Mouse (Mus musculus) CH12.LX (cell line): ENCODE data around the gene Best1. TPM values are rescaled to one million over a fixed set of nuclear protein-coding genes. Genes with fewer than 3 reads are reported as not detected.

Experiments used
- DNase-seq: peaks from one replicate; pipeline ENCODE4 v3.0.0-alpha.2; 2013; ENCODE audit errors: extremely low read depth
- H3K27ac ChIP-seq: 2 replicates; pipeline ENCODE4 v1.5.1; 2012; ENCODE audit warnings: low read depth, mild to moderate bottlenecking, control low read depth, moderate library complexity; ENCODE audit not compliant: insufficient read depth
- H3K27me3 ChIP-seq: replicated peaks from 2 replicates; pipeline ENCODE3; 2012; ENCODE audit warnings: inconsistent platforms
- H3K36me3 ChIP-seq, 2 experiments: replicated peaks in 1 of 2; 2 replicates each; pipeline versions ENCODE3 to v1.6.1; 2012; ENCODE audit warnings: inconsistent platforms in 1 of 2, low read length in 1 of 2, mild to moderate bottlenecking in 1 of 2, mixed read lengths in 1 of 2, moderate library complexity in 1 of 2; ENCODE audit not compliant: control insufficient read depth in 1 of 2, insufficient read depth in 1 of 2
- H3K4me1 ChIP-seq, 2 experiments: 2 replicates each; pipeline ENCODE4 v1.6.1; 2012; ENCODE audit warnings: inconsistent platforms in 1 of 2, moderate library complexity in 1 of 2; ENCODE audit not compliant: insufficient read depth in 2 of 2, control insufficient read depth in 1 of 2
- H3K4me2 ChIP-seq: 2 replicates; pipeline ENCODE4 v1.6.1; 2012; ENCODE audit warnings: low read depth, mild to moderate bottlenecking, control low read depth; ENCODE audit not compliant: poor library complexity, insufficient read depth, severe bottlenecking
- H3K4me3 ChIP-seq, 3 experiments: fragments of 150-350 bp in 1 of 3; sonication (generic) in 1 of 3; replicated peaks in 1 of 3; 2 replicates each; pipeline versions ENCODE3 to v1.5.1; 2011 to 2012; ENCODE audit warnings: low read depth in 2 of 3, low read length in 2 of 3, mild to moderate bottlenecking in 2 of 3, moderate library complexity in 2 of 3, control low read depth in 1 of 3, improper control_type of control experiment in 1 of 3, inconsistent platforms in 1 of 3, mixed read lengths in 1 of 3; ENCODE audit not compliant: poor library complexity in 1 of 3
- H3K79me2 ChIP-seq: replicated peaks from 2 replicates; pipeline ENCODE4 v1.6.1; 2012; ENCODE audit warnings: mild to moderate bottlenecking, moderate library complexity; ENCODE audit not compliant: control insufficient read depth, poor library complexity, insufficient read depth, severe bottlenecking; ENCODE audit errors: extremely low read depth
- H3K9ac ChIP-seq: 2 replicates; pipeline ENCODE4 v1.6.1; 2012; ENCODE audit warnings: low read depth, mild to moderate bottlenecking, control low read depth, moderate library complexity; ENCODE audit not compliant: insufficient read depth
- H3K9me3 ChIP-seq: replicated peaks from 2 replicates; pipeline ENCODE3; 2012; ENCODE audit warnings: low read length, inconsistent platforms, mixed read lengths
- ETS1 ChIP-seq: conservative IDR thresholded peaks from 2 replicates; pipeline ENCODE4 v1.6.1; 2012; ENCODE audit warnings: low read depth, mild to moderate bottlenecking, inconsistent platforms, low read length, improper control_type of control experiment, moderate library complexity
- JUN ChIP-seq: IDR thresholded peaks from 2 replicates; pipeline ENCODE4 v1.6.1; 2011; ENCODE audit warnings: low read depth, mild to moderate bottlenecking, low read length, improper control_type of control experiment, moderate library complexity; ENCODE audit not compliant: insufficient read depth
- KAT2A ChIP-seq: IDR thresholded peaks from 2 replicates; pipeline ENCODE4 v1.6.1; 2012; ENCODE audit warnings: low read length, improper control_type of control experiment, inconsistent platforms; ENCODE audit not compliant: insufficient replicate concordance
- MAX ChIP-seq: IDR thresholded peaks from 2 replicates; pipeline ENCODE4 v1.6.1; 2011; ENCODE audit warnings: low read length, improper control_type of control experiment
- MAZ ChIP-seq: IDR thresholded peaks from 2 replicates; pipeline ENCODE4 v1.6.1; 2012; ENCODE audit warnings: low read depth, mild to moderate bottlenecking, inconsistent platforms, low read length, improper control_type of control experiment, moderate library complexity
- MYC ChIP-seq: IDR thresholded peaks from 2 replicates; pipeline ENCODE4 v1.6.1; 2011; ENCODE audit warnings: low read depth, mild to moderate bottlenecking, improper control_type of control experiment, low read length
- NELFE ChIP-seq: IDR thresholded peaks from 2 replicates; pipeline ENCODE4 v1.6.1; 2011; ENCODE audit warnings: low read depth, low read length, improper control_type of control experiment
- PAX5 ChIP-seq: IDR thresholded peaks from 2 replicates; pipeline ENCODE4 v1.6.1; 2012; ENCODE audit warnings: low read length, inconsistent platforms, mixed read lengths
- RAD21 ChIP-seq: IDR thresholded peaks from 2 replicates; pipeline ENCODE4 v1.6.1; 2011; ENCODE audit warnings: low read depth, mild to moderate bottlenecking, low read length, improper control_type of control experiment, moderate library complexity
- RCOR1 ChIP-seq: conservative IDR thresholded peaks from 2 replicates; pipeline ENCODE4 v1.6.1; 2012; ENCODE audit warnings: low read depth, mild to moderate bottlenecking, inconsistent platforms, low read length, improper control_type of control experiment
- SIN3A ChIP-seq: IDR thresholded peaks from 2 replicates; pipeline ENCODE4 v1.6.1; 2012; ENCODE audit warnings: low read length, improper control_type of control experiment, inconsistent platforms
- SMC3 ChIP-seq: IDR thresholded peaks from 2 replicates; pipeline ENCODE4 v1.6.1; 2011; ENCODE audit warnings: low read depth, low read length, improper control_type of control experiment
- UBTF ChIP-seq: IDR thresholded peaks from 2 replicates; pipeline ENCODE4 v1.6.1; 2012; ENCODE audit warnings: low read depth, mild to moderate bottlenecking, inconsistent platforms, low read length, improper control_type of control experiment, moderate library complexity
- USF1 ChIP-seq: IDR thresholded peaks from 2 replicates; pipeline ENCODE4 v1.6.1; 2014; ENCODE audit warnings: low read depth, mild to moderate bottlenecking, inconsistent platforms, low read length, improper control_type of control experiment
- ZC3H11A ChIP-seq: IDR thresholded peaks from 2 replicates; pipeline ENCODE4 v1.6.1; 2012; ENCODE audit warnings: low read depth, mild to moderate bottlenecking, inconsistent platforms, low read length, improper control_type of control experiment
- ZKSCAN1 ChIP-seq: IDR thresholded peaks from 2 replicates; pipeline ENCODE4 v1.6.1; 2012; ENCODE audit warnings: low read depth, inconsistent platforms, low read length, improper control_type of control experiment, borderline replicate concordance
- ZMIZ1 ChIP-seq: IDR thresholded peaks from 2 replicates; pipeline ENCODE4 v1.6.1; 2012; ENCODE audit warnings: low read depth, mild to moderate bottlenecking, inconsistent platforms, low read length, improper control_type of control experiment
- ZNF384 ChIP-seq: IDR thresholded peaks from 2 replicates; pipeline ENCODE4 v1.6.1; 2012; ENCODE audit warnings: low read depth, low read length, improper control_type of control experiment, inconsistent platforms
- dilution Hi-C: fragments of 300-500 bp; cut with MboI; formaldehyde crosslinking; loops from 2 replicates; pipeline ENCODE4 v1.14.3; 2020; ENCODE audit warnings: low sequenced_read_pairs; ENCODE audit not compliant: extremely low pct_unique_long_range_greater_than_20kb, extremely low pct_ligation_motif_present
- in situ Hi-C: fragments of 300-500 bp; cut with MboI; formaldehyde crosslinking; loops from 3 replicates; pipeline ENCODE4 v1.14.3; 2019; ENCODE audit warnings: low sequenced_read_pairs, low pct_ligation_motif_present, low pct_unique_long_range_greater_than_20kb, mixed read lengths
- polyA plus RNA-seq: library from polyadenylated mRNA; unstranded; fragments of >175 nt; gene quantifications from 2 replicates; pipeline ENCODE4 v1.2.1, GENCODE M21; 2012; ENCODE audit warnings: low read depth; ENCODE audit not compliant: insufficient read length
- total RNA-seq, 2 experiments: library from RNA; depleted of rRNA; stranded (reverse); fragments of 300-350 nt in 1 of 2; fragments of >200 nt in 1 of 2; gene quantifications; 2 replicates each; pipeline ENCODE4 v1.2.3; 2012 to 2014

Gene Best1
- total and polyA plus RNA-seq, 3 experiments, result 0.13 TPM; not detected in 2

- Histone ChIP-seq H3K36me3 (no peaks in the 10 kb centered on the region), H3K9me3 (no peaks in the 10 kb centered on the region), H3K79me2 (no peaks in the 10 kb centered on the region), H3K4me1 (peaks cover 0 to 5% of the 10 kb centered on the region in 2 experiments; a peak in 1 of 4 replicates), H3K27me3 (no peaks in the 10 kb centered on the region), H3K4me3 (no peak overlapping the region), H3K9ac (no peak overlapping the region), H3K4me2 (no peak overlapping the region), H3K27ac (no peak overlapping the region)
- DNase-seq, result no peak
- in situ Hi-C loops, result no loop called here
- TF ChIP-seq ZNF384 (no peak), MAX (no peak)
- dilution Hi-C loops, result no loop called here
These were observed 37.1 kb downstream of the Best1 start for GRCm38 (mm10) chr19:9964205-9964916.

GRCm38 (mm10) chr19:9960769-9961168 is 40.7 kb downstream of the Best1 start:
- TF ChIP-seq NELFE (no peak), RAD21 (no peak), ZNF384 (no peak), UBTF (no peak), RCOR1 (no peak), ZKSCAN1 (no peak)
- no peak overlapping the region for H3K4me3 ChIP-seq
- no peaks in the 10 kb centered on the region for H3K9me3 ChIP-seq
- dilution Hi-C loops (no loop called here), in situ Hi-C loops (no loop called here)
- no peak overlapping the region for H3K4me2 ChIP-seq
- no peaks in the 10 kb centered on the region for H3K36me3 ChIP-seq
- no peak overlapping the region for H3K27ac ChIP-seq
- peaks cover 0 to 18% of the 10 kb centered on the region in 2 experiments; a peak in 2 of 4 replicates for H3K4me1 ChIP-seq
- no peak for DNase-seq
- no peaks in the 10 kb centered on the region for H3K27me3 ChIP-seq
- H3K79me2 ChIP-seq, result no peaks in the 10 kb centered on the region
- no peak overlapping the region for H3K9ac ChIP-seq

DNA sequence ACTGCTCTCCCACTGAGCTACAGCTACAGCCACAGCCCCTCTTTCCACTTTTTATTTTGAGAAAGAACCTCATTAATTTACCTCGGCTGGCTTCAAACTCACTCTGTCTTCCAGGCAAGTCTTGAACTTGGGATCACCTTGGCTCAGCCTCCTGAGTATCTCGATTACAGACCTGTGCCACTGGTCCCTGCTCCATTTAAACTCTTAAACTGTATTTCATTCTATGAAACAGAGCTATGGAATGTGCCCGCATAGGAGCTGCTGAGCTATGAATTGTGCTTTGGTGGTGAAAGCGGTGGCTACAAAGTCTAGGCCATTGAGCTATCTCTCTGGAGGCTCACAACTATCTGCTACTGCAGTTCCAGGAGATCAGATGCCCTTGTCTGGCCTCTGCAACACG is 43.5 kb downstream of the Best1 start:
- no peak overlapping the region for H3K4me3 ChIP-seq
- TF ChIP-seq KAT2A (no peak), ZMIZ1 (no peak), ZC3H11A (no peak), ZNF384 (no peak), SMC3 (no peak), JUN (no peak), MYC (no peak), SIN3A (no peak), RCOR1 (no peak), MAZ (no peak), USF1 (no peak), ETS1 (no peak), PAX5 (no peak)
- H3K4me1 ChIP-seq, result peaks cover 8 to 43% of the 10 kb centered on the region in 2 experiments; a peak in 3 of 4 replicates
- no peaks in the 10 kb centered on the region for H3K27me3 ChIP-seq
- H3K9ac ChIP-seq, result no peak overlapping the region
- H3K27ac ChIP-seq, result no peak overlapping the region
- no peak for DNase-seq
- peaks cover under 1% of the 10 kb centered on the region for H3K9me3 ChIP-seq
- dilution Hi-C loops, result no loop called here
- H3K79me2 ChIP-seq, result no peaks in the 10 kb centered on the region
- in situ Hi-C loops, result no loop called here
- no peak overlapping the region for H3K4me2 ChIP-seq
- H3K36me3 ChIP-seq, result no peaks in the 10 kb centered on the region
